ENCODE assay signal across 9 mouse cellular contexts in the genomic region with DNA sequence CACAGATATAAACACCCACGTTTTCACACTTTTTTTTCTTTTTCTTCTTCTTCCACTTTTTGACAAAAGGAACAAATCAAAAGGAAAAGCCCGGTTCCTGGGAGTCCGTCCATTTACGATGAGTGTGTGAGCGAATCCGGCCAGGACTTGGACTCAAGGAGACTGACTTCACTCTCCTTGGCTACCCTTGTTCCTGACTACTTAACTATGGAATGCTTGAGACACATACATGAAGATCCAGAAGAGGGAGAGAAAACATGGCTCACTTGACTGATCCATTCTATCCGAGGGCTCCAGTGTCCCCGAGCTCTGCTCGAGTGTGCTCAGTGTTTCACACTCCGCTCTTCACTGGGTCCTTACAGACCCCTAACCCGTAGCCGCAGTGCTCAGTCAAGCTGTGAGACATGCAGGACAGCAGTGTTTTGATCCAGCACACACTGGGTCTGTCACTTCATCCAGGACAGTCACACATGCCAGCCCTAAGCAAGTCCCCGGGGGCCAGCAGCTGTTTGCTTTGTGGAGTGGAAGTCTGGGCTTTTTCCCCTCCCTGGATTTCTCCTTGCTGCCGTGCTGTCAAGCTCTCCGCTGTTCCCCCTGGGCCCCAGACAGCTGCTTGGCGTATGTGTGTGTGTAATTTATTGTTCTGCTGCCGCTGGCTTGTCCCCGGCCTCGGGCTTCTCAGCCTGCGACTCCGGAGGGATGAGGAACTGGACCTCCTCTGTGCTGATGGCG. TPM values are rescaled to one million over a fixed set of nuclear protein-coding genes. Genes with fewer than 3 reads are reported as not detected.
DNase-seq lines count a peak whose midpoint lies in the region; ATAC-seq lines count a peak whose summit lies in the region.
"Had no signal": no experiment of that assay in that cellular context is flagged by ENCODE, and none has a peak within 500 bp of the region (broad histone marks: within the 10 kb centered on the region; RNA-seq: fewer than 3 reads in every experiment).

No protein-coding gene starts in this region.

- DNase-seq in kidney, adult 9 months, result no peak
- peak; percentile 80 to 83 for DNase-seq in heart, postnatal 10 days
- no peak for DNase-seq in cerebellum, postnatal 14 days
- no peak for DNase-seq in adrenal gland, adult 8-10 months
- no peak for DNase-seq in T-cell, adult 2 months (ENCODE audit: low spot score)

- peaks cover 37% of the 10 kb centered on the region for H3K36me3 ChIP-seq in kidney, embryonic 16.5 days (ENCODE audit: insufficient read depth, low read length)
- H3K36me3 ChIP-seq in forebrain, embryonic 13.5 days (ENCODE audit: poor library complexity, severe bottlenecking), result peaks cover 49% of the 10 kb centered on the region
- peaks cover 36% of the 10 kb centered on the region for H3K36me3 ChIP-seq in midbrain, embryonic 12.5 days

- no peaks in the 10 kb centered on the region for H3K27me3 ChIP-seq in kidney, embryonic 16.5 days (ENCODE audit: insufficient read depth, low read length)
- no peaks in the 10 kb centered on the region for H3K27me3 ChIP-seq in forebrain, embryonic 13.5 days
- no peaks in the 10 kb centered on the region for H3K27me3 ChIP-seq in midbrain, embryonic 12.5 days

- H3K4me3 ChIP-seq in kidney, embryonic 16.5 days (ENCODE audit: low read length), result no peak overlapping the region
- H3K4me3 ChIP-seq in forebrain, embryonic 13.5 days, result peak overlapping the region; percentile 15
- no peak overlapping the region for H3K4me3 ChIP-seq in midbrain, embryonic 12.5 days
- H3K4me3 ChIP-seq: myocyte had no signal

- peak overlapping the region; percentile 73 for H3K27ac ChIP-seq in kidney, embryonic 16.5 days (ENCODE audit: low read length)
- H3K27ac ChIP-seq in forebrain, embryonic 13.5 days, result peak overlapping the region; percentile 88
- peak overlapping the region; percentile 43 for H3K27ac ChIP-seq in midbrain, embryonic 12.5 days (replicated peaks)

- ATAC-seq in kidney, embryonic 16.5 days (ENCODE audit: low FRiP score, low TSS enrichment), result peak; percentile 81
- peak; percentile 84 for ATAC-seq in forebrain, embryonic 13.5 days
- peak; percentile 73 for ATAC-seq in midbrain, embryonic 12.5 days (ENCODE audit: low FRiP score, low read depth)

- H3K9me3 ChIP-seq in kidney, embryonic 16.5 days (ENCODE audit: low read length), result peaks cover 3% of the 10 kb centered on the region
- H3K9me3 ChIP-seq in forebrain, embryonic 13.5 days (replicated peaks), result no peaks in the 10 kb centered on the region
- 0 out of 2 replicates have a peak, but pooled peaks cover 3% of the 10 kb centered on the region for H3K9me3 ChIP-seq in midbrain, embryonic 12.5 days

- H3K9ac ChIP-seq in kidney, embryonic 16.5 days (replicated peaks; ENCODE audit: low read length), result 0 out of 2 replicates have a peak overlapping the region, but pooled peaks have one; percentile 6
- H3K9ac ChIP-seq in forebrain, embryonic 13.5 days, result peak overlapping the region; percentile 50
- H3K9ac ChIP-seq in midbrain, embryonic 12.5 days (replicated peaks), result no peak overlapping the region

- WGBS in kidney, embryonic 16.5 days, result 38% methylated on average over 22 of the region's 22 CpGs
- WGBS in forebrain, embryonic 13.5 days, result 57% methylated on average over 22 of the region's 22 CpGs
- 60% methylated on average over 22 of the region's 22 CpGs for WGBS in midbrain, embryonic 12.5 days

- peak overlapping the region; percentile 33 for H3K4me2 ChIP-seq in kidney, embryonic 16.5 days (replicated peaks; ENCODE audit: low read depth, low read length)
- H3K4me2 ChIP-seq in forebrain, embryonic 13.5 days, result peak overlapping the region; percentile 43
- peak overlapping the region; percentile 20 for H3K4me2 ChIP-seq in midbrain, embryonic 12.5 days (replicated peaks)

- intact Hi-C loops in heart, postnatal 10 days (cut with DNase I), result no loop called here

- H3K4me1 ChIP-seq in kidney, embryonic 16.5 days (ENCODE audit: insufficient read depth, low read length), result peaks cover 16% of the 10 kb centered on the region
- peaks cover 16% of the 10 kb centered on the region for H3K4me1 ChIP-seq in forebrain, embryonic 13.5 days
- peaks cover 8% of the 10 kb centered on the region; the same call in 1 of the 2 replicates for H3K4me1 ChIP-seq in midbrain, embryonic 12.5 days

RNA-seq across cellular contexts. Expression of gene Ccdc32, which starts 10.6 kb away (rescaled TPM):
- polyA plus RNA-seq in kidney, embryonic 16.5 days (2015; fragmentation: Nextera tagmentation; extraction: Ambion mirVana), result 23.3 and 26.9 TPM in 2 replicates
- polyA plus RNA-seq in forebrain, embryonic 13.5 days (2015; fragmentation: Nextera tagmentation; extraction: Ambion mirVana), result 31.1 and 33.8 TPM in 2 replicates
- 10 to 100 TPM; 12.8 to 17.4 TPM for total RNA-seq in heart, postnatal 10 days (2021)
- 26.1 and 28.2 TPM in 2 replicates for polyA plus RNA-seq in midbrain, embryonic 12.5 days (2016; fragmentation: Nextera tagmentation; extraction: Ambion mirVana)
- 10 to 100 TPM; 22.5 to 26.5 (median 23.2) TPM for total RNA-seq in adrenal gland, adult 8-10 months (2022)

RNA-seq across cellular contexts. Expression of gene Rpusd2, which starts 16.0 kb away (rescaled TPM):
- 4.5 and 5.3 TPM in 2 replicates for polyA plus RNA-seq in kidney, embryonic 16.5 days (2015; fragmentation: Nextera tagmentation; extraction: Ambion mirVana)
- 7.3 and 7.7 TPM in 2 replicates for polyA plus RNA-seq in forebrain, embryonic 13.5 days (2015; fragmentation: Nextera tagmentation; extraction: Ambion mirVana)
- 1 to 10 TPM; 5.6 TPM for total RNA-seq in heart, postnatal 10 days (2021)
- 7.4 and 7.5 TPM in 2 replicates for polyA plus RNA-seq in midbrain, embryonic 12.5 days (2016; fragmentation: Nextera tagmentation; extraction: Ambion mirVana)
- 1 to 10 TPM; 5.1 to 8.2 (median 7.2) TPM for total RNA-seq in adrenal gland, adult 8-10 months (2022)

RNA-seq across cellular contexts. Expression of gene Knl1, which starts 28.4 kb away (rescaled TPM):
- 38.3 and 47.0 TPM in 2 replicates for polyA plus RNA-seq in kidney, embryonic 16.5 days (2015; fragmentation: Nextera tagmentation; extraction: Ambion mirVana)
- polyA plus RNA-seq in forebrain, embryonic 13.5 days (2015; fragmentation: Nextera tagmentation; extraction: Ambion mirVana), result 65.5 and 66.6 TPM in 2 replicates
- total RNA-seq in heart, postnatal 10 days (2021), result 1 to 10 TPM; 6.7 to 9.1 TPM
- polyA plus RNA-seq in midbrain, embryonic 12.5 days (2016; fragmentation: Nextera tagmentation; extraction: Ambion mirVana), result 60.3 and 61.9 TPM in 2 replicates
- 1 to 10 TPM in 2 of 4 experiments, under 1 TPM in 2; 0.46 to 1.0 (median 0.96) TPM for total RNA-seq in adrenal gland, adult 8-10 months (2022)

Comparison
In these comparisons a context has a peak if more than half of its experiments do, and no peak if none do; other contexts are left out.
1. DNase-seq: peak in heart, postnatal 10 days (2 of 2); none in kidney, adult 9 months (single experiment), cerebellum, postnatal 14 days (0 of 2), adrenal gland, adult 8-10 months (single experiment) and T-cell, adult 2 months (single experiment).
2. Peak in every context shown above with its lines, with median percentiles within 50 percentile points of each other: ATAC-seq, H3K27ac ChIP-seq and H3K4me2 ChIP-seq.